Mouse (Mus musculus): Measurements from ENCODE around the gene Trat1. TPM values are rescaled to one million over a fixed set of nuclear protein-coding genes. Genes with fewer than 3 reads are reported as not detected.

Gene Trat1
- polyA plus RNA-seq, 1 experiment from 2014 or later = 176 TPM

DNA sequence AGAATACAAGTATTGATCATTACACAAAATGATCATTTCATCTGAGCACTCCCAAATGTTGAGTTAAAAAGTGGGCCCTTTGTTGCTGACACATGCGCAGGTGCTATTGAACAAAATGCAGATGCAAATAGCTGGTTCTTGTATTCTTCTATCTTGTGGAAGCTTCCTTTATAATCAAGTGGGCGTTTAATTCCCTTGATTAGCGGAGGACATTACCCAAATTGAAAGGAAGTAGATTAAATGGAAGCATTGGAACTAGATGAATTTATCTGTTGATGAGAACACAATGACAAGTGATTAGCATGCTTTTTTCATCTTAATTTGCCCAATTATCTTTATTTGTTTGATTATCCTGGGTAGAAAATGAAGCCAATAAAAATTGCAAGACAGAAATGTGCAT, 51.6 kb downstream of the Trat1 start:
- DNase-seq (ENCODE audit: low spot score) = no peak

DNA sequence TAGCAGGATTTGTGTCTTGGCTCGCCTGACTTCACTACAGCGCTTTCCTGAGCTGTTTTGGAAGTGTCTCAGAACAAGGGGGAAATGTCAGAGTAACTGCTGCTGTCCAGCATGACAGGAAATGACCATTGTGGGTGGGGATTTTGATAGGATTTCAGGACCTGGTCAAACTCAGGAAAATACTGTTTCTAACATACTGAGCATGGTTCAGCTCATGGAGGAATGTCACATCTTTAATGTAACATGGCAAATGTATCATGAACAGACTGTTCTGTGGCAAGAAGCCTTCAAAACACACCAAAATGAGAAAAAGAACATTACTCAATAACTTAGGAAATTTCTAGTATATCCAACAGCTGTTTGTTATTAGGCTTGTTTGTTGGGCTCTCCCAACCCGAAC, 52.1 kb downstream of the Trat1 start:
- no peak for DNase-seq (ENCODE audit: low spot score)

- no peak for DNase-seq (ENCODE audit: low spot score)
These were observed 55.5 kb downstream of the Trat1 start for GRCm38 (mm10) chr16:48716343-48716742.

DNA sequence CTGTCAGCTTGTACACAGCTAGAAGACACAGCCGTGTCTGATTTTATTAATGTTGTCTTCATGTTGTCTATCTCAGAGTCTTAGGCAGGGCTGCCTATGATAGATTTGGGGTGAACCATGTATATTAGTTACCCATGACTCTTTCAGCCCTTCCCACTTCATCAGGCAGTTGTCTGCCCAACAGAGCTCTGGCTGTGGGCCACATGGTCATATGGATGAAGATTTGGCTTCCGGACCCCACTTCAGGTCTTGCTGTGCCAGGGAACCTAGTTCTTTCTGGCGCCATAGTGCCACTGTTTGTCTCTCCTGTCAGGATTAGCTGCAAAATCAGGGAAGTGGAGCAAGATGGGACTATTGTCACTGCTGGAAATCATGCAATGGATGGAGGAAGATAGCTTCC, 69.9 kb downstream of the Trat1 start:
- DNase-seq (ENCODE audit: low spot score) = no peak

Other genes with a start within 250 kb of the Trat1 start
- 0.51 and 0.55 TPM in 2 replicates for gene Retnlb, start 44.8 kb upstream of the Trat1 start, polyA plus RNA-seq (2015; fragmentation: Nextera tagmentation; extraction: Ambion mirVana)
- 7.2 and 11.2 TPM in 2 replicates for gene Retnla, start 70.5 kb upstream of the Trat1 start, polyA plus RNA-seq (2015; fragmentation: Nextera tagmentation; extraction: Ambion mirVana)
- gene Retnlg, start 100.6 kb upstream of the Trat1 start, polyA plus RNA-seq (2015; fragmentation: Nextera tagmentation; extraction: Ambion mirVana) = 1.1 and 4.6 TPM in 2 replicates
- gene Dzip3, start 222.1 kb upstream of the Trat1 start, polyA plus RNA-seq (2015; fragmentation: Nextera tagmentation; extraction: Ambion mirVana) = 14.0 and 14.4 TPM in 2 replicates
- gene Cip2a, start 222.2 kb upstream of the Trat1 start, polyA plus RNA-seq (2015; fragmentation: Nextera tagmentation; extraction: Ambion mirVana) = 32.5 and 33.5 TPM in 2 replicates